Mouse (Mus musculus): ENCODE data around the gene Smyd3. TPM values are rescaled to one million over a fixed set of nuclear protein-coding genes. Genes with fewer than 3 reads are reported as not detected.

Gene Smyd3
- polyA plus RNA-seq, 1 experiment, result 40.2 TPM

DNA sequence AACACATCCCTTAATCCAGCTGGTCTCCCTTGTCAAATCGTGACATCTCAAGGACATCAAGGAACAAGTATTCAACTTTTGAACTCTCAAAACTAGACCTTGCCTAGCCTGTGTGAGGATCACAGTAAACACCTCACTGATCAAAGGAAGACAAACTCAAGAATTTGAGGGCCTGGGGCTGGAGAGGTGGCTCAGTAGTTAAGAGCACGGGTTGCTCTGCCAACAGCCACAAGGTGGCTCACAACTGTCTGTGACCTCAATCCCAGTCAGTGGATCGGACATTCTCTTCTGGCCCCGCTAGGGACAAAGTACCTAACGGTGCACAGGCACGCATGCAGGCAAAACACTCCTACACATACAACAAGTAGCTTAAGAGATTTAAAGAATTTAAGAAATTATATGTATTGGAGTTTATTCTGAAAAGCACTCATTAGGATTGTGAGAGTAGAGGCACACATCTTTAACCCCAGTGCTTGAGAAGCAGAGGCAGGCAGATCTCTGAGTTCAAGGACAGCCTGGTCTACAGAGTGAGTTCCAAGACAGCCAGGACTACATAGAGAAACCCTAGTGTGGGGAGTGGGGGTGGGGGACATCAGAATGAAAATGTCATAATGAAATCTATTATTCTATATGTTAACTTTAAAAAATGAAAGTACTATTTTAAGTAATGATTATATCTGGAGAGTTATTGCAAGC, 41.2 kb downstream of the Smyd3 start:
- TF ChIP-seq CTCF (IDR thresholded peaks at IDR 0.05; ENCODE audit: low read depth, low read length), result peak; percentile 43
- TF ChIP-seq EP300 (IDR thresholded peaks at IDR 0.05; ENCODE audit: insufficient read depth, low read depth, low read length), result no peak
- H3K9me3 ChIP-seq (replicated peaks; ENCODE audit: control insufficient read depth, insufficient read depth, low read length, poor library complexity, severe bottlenecking), result no peaks in the 10 kb centered on the region; the same call in 1 of the 2 replicates
- H3K4me3 ChIP-seq (ENCODE audit: low read depth, low read length), result no peak overlapping the region
- H3K27me3 ChIP-seq (ENCODE audit: control insufficient read depth, insufficient read depth, low read length, poor library complexity, severe bottlenecking), result no peaks in the 10 kb centered on the region
- H3K36me3 ChIP-seq (ENCODE audit: control insufficient read depth, insufficient read depth, low read length, poor library complexity, severe bottlenecking), result no peaks in the 10 kb centered on the region
- H3K9ac ChIP-seq (ENCODE audit: low read depth, poor library complexity, severe bottlenecking), result no peak overlapping the region
- no peak overlapping the region for H3K27ac ChIP-seq (ENCODE audit: insufficient read depth, low read length)
- peaks cover 1% of the 10 kb centered on the region for H3K4me1 ChIP-seq (ENCODE audit: control insufficient read depth, insufficient read depth, low read length)

DNA sequence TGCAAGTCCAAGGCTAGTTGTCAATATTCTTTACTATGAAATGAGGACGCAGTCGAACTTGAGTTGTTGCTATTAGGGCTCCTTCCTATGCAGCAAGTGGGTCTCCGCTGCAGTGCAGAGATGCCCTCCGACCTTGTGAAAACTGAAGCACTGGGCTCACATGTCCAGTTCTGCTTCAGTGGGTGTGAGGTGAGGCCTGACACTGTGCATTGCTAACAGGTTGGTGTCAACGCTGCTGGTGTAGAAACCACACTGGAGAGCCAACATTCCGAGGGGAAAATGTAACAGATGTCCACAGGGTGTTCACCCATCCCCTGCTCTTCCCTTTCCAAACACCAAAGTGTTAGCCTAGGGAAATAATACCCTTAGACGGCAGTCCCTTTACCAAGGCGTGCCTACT, 43.1 kb downstream of the Smyd3 start:
- H3K9me3 ChIP-seq (replicated peaks; ENCODE audit: control insufficient read depth, insufficient read depth, low read length, poor library complexity, severe bottlenecking), result no peaks in the 10 kb centered on the region; the same call in 1 of the 2 replicates
- TF ChIP-seq EP300 (IDR thresholded peaks at IDR 0.05; ENCODE audit: insufficient read depth, low read depth, low read length) (no peak), CTCF (IDR thresholded peaks at IDR 0.05; ENCODE audit: low read depth, low read length) (no peak), POLR2A (IDR thresholded peaks at IDR 0.05; ENCODE audit: insufficient read depth, low read length) (no peak)
- no peaks in the 10 kb centered on the region for H3K4me1 ChIP-seq (ENCODE audit: control insufficient read depth, insufficient read depth, low read length)
- no peak overlapping the region for H3K9ac ChIP-seq (ENCODE audit: low read depth, poor library complexity, severe bottlenecking)
- H3K4me3 ChIP-seq (ENCODE audit: low read depth, low read length), result no peak overlapping the region
- H3K27me3 ChIP-seq (ENCODE audit: control insufficient read depth, insufficient read depth, low read length, poor library complexity, severe bottlenecking), result no peaks in the 10 kb centered on the region
- no peaks in the 10 kb centered on the region for H3K36me3 ChIP-seq (ENCODE audit: control insufficient read depth, insufficient read depth, low read length, poor library complexity, severe bottlenecking)
- no peak overlapping the region for H3K27ac ChIP-seq (ENCODE audit: insufficient read depth, low read length)

DNA sequence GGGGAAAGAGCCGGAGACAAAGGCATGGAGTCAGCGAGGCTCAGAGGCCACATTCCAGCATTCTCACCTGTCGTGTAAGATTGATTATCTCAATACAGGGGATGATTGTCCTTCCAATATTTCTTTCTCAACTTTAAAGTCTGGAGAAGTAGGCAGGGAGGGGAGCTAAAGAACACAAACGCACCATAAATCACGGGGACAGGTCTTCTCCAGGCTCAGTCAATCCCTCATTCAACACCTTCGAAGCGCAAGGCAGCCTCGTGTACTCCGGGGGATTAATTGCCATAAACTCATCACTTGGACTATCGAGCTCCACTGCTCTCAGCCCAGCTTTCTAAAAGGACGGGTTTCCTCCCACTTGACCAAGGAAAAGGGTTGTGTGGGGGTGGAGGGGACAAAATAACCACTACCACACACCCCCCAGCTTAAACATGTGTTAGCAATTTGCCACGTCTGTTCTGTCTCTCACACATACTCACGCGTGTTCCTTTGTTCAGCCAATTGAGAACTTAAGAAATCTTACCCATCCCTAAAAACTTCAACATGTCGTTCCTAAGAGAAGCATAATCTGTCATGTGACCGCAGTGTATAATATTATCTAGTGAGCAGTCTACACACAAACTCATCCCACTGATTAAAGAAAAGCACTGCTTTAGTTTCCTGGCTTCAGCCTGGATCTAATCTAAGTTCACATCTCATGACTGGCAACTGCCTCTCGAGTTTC, 43.8 kb downstream of the Smyd3 start:
- Histone ChIP-seq H3K9me3 (replicated peaks; ENCODE audit: control insufficient read depth, insufficient read depth, low read length, poor library complexity, severe bottlenecking) (no peaks in the 10 kb centered on the region; the same call in 1 of the 2 replicates), H3K4me3 (ENCODE audit: low read depth, low read length) (no peak overlapping the region), H3K9ac (ENCODE audit: low read depth, poor library complexity, severe bottlenecking) (no peak overlapping the region), H3K36me3 (ENCODE audit: control insufficient read depth, insufficient read depth, low read length, poor library complexity, severe bottlenecking) (no peaks in the 10 kb centered on the region), H3K27me3 (ENCODE audit: control insufficient read depth, insufficient read depth, low read length, poor library complexity, severe bottlenecking) (no peaks in the 10 kb centered on the region), H3K4me1 (ENCODE audit: control insufficient read depth, insufficient read depth, low read length) (no peaks in the 10 kb centered on the region), H3K27ac (ENCODE audit: insufficient read depth, low read length) (no peak overlapping the region)
- TF ChIP-seq EP300 (IDR thresholded peaks at IDR 0.05; ENCODE audit: insufficient read depth, low read depth, low read length), result no peak
- no peak for TF ChIP-seq POLR2A (IDR thresholded peaks at IDR 0.05; ENCODE audit: insufficient read depth, low read length)
- TF ChIP-seq CTCF (IDR thresholded peaks at IDR 0.05; ENCODE audit: low read depth, low read length), result no peak

DNA sequence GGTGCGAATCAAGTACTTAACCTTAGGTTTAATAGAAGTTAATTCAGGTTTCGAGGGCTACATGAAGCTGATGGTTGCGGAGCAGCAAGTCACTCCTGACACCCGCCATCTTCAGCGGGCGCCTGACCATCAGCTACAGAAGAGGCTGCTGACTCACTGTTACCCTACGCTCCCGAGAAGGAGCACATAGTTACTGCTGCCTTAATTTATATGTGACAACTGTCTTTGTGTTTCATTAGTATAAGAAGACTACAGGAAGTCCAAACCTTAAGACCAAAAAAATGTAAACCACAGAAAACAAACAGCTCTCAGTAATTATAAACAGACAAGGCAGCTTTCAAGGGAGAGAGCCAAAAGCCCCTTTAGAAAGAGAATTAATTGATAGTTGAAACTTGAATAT, 49.9 kb downstream of the Smyd3 start:
- Histone ChIP-seq H3K27me3 (ENCODE audit: control insufficient read depth, insufficient read depth, low read length, poor library complexity, severe bottlenecking) (no peaks in the 10 kb centered on the region), H3K4me1 (ENCODE audit: control insufficient read depth, insufficient read depth, low read length) (no peaks in the 10 kb centered on the region), H3K9me3 (replicated peaks; ENCODE audit: control insufficient read depth, insufficient read depth, low read length, poor library complexity, severe bottlenecking) (no peaks in the 10 kb centered on the region; the same call in 1 of the 2 replicates), H3K27ac (ENCODE audit: insufficient read depth, low read length) (no peak overlapping the region), H3K9ac (ENCODE audit: low read depth, poor library complexity, severe bottlenecking) (no peak overlapping the region), H3K36me3 (ENCODE audit: control insufficient read depth, insufficient read depth, low read length, poor library complexity, severe bottlenecking) (no peaks in the 10 kb centered on the region), H3K4me3 (ENCODE audit: low read depth, low read length) (no peak overlapping the region)
- TF ChIP-seq POLR2A (IDR thresholded peaks at IDR 0.05; ENCODE audit: insufficient read depth, low read length) (no peak), CTCF (IDR thresholded peaks at IDR 0.05; ENCODE audit: low read depth, low read length) (no peak), EP300 (IDR thresholded peaks at IDR 0.05; ENCODE audit: insufficient read depth, low read depth, low read length) (no peak)

DNA sequence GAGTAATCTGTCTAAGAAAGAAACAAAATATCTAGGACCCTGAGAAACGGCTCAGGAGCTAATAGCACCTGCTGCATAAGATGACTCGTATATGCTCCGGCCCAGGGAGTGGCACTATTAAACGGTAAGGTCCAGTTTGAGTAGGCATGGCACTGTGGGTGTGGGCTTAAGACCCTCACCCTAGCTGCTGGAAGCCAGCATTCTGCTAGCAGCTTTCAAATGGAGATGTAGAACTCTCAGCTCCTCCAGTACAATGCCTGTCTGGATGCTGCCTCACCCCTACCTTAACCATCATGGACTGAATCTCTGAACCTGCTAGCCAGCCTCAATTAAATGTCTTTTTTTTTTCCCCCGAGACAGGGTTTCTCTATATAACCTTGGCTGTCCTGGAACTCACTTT, 55.5 kb downstream of the Smyd3 start:
- Histone ChIP-seq H3K9ac (ENCODE audit: low read depth, poor library complexity, severe bottlenecking) (no peak overlapping the region), H3K27me3 (ENCODE audit: control insufficient read depth, insufficient read depth, low read length, poor library complexity, severe bottlenecking) (no peaks in the 10 kb centered on the region), H3K36me3 (ENCODE audit: control insufficient read depth, insufficient read depth, low read length, poor library complexity, severe bottlenecking) (no peaks in the 10 kb centered on the region), H3K4me3 (ENCODE audit: low read depth, low read length) (no peak overlapping the region), H3K4me1 (ENCODE audit: control insufficient read depth, insufficient read depth, low read length) (peaks cover 7% of the 10 kb centered on the region), H3K9me3 (replicated peaks; ENCODE audit: control insufficient read depth, insufficient read depth, low read length, poor library complexity, severe bottlenecking) (no peaks in the 10 kb centered on the region), H3K27ac (ENCODE audit: insufficient read depth, low read length) (peak overlapping the region; percentile 43)
- no peak for TF ChIP-seq POLR2A (IDR thresholded peaks at IDR 0.05; ENCODE audit: insufficient read depth, low read length)
- peak; percentile 58; the same call in 1 of the 2 replicates for TF ChIP-seq EP300 (IDR thresholded peaks at IDR 0.05; ENCODE audit: insufficient read depth, low read depth, low read length)
